Mouse (Mus musculus): ENCODE results near the gene Chtop.

DNA sequence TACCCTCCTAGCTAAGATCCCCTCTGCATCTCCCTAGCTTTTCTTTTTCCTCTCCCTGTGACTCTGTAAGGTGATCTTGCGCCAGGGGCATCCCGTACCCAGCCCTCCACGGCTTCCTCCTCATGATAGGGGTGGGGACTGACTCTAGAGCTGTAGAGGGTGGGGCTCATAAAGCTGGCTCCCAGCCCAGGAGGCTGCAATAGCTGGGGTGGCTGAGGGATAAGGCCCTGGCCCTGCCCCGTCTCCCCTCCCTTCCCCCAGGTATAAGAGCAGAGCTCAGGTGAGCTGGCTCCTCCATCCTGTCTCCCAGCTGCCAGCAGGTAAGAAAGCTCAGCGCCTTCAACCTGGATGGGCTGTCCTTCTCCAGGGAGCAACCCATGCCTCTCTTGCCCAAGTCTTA, 17.3 kb upstream of the Chtop start, which contains the start of gene S100a14:
- TF ChIP-seq CTCF (IDR thresholded peaks at IDR 0.05; ENCODE audit: low read depth, low read length) = no peak
- no peak for TF ChIP-seq POLR2A (IDR thresholded peaks at IDR 0.05; ENCODE audit: extremely low read depth, insufficient read depth, low read length)

Data from liver, adult 2 months (tissue).